Mouse (Mus musculus): Measurements from ENCODE around the gene Ciao2a. TPM values are rescaled to one million over a fixed set of nuclear protein-coding genes. Genes with fewer than 3 reads are reported as not detected.

The Ciao2a gene
- total RNA-seq, 2 experiments from 2014 or later, result 59.4 to 69.3 TPM

- intact Hi-C loops (cut with DNase I), result loop anchor here (5.0 kb wide), 2 partner anchors 47 to 87 kb away; no protein-coding TSS in a partner anchor
- no peak for DNase-seq
Measured at GRCm38 (mm10) chr9:66155534-66155933, 29.1 kb downstream of the Ciao2a start.

GRCm38 (mm10) chr9:66157958-66158830, 31.8 kb downstream of the Ciao2a start, which contains the start of gene Dapk2:
Dapk2 (plus strand) TSS chr9:66158223.
- peak; percentile 96 to 97 for DNase-seq
- intact Hi-C loops (cut with DNase I), result loop anchor here (1.0 to 5.0 kb wide), 4 partner anchors 44 to 194 kb away; no protein-coding TSS in a partner anchor

- DNase-seq, result no peak
- intact Hi-C loops (cut with DNase I), result loop anchor here (1.0 to 5.0 kb wide), 4 partner anchors 43 to 193 kb away; no protein-coding TSS in a partner anchor
Measured at GRCm38 (mm10) chr9:66158885-66159430, 32.5 kb downstream of the Ciao2a start.

GRCm38 (mm10) chr9:66160155-66160554, 33.7 kb downstream of the Ciao2a start:
- DNase-seq, result no peak

GRCm38 (mm10) chr9:66162995-66163394, 36.6 kb downstream of the Ciao2a start:
- intact Hi-C loops (cut with DNase I), result no loop called here
- DNase-seq, result no peak

More at GRCm38 (mm10) chr9:66160155-66160554, 33.7 kb downstream of the Ciao2a start:
- intact Hi-C loops (cut with DNase I), result no loop called here

GRCm38 (mm10) chr9:66167222-66167621, 40.8 kb downstream of the Ciao2a start:
- no peak for DNase-seq
- intact Hi-C loops (cut with DNase I), result no loop called here

- intact Hi-C loops (cut with DNase I), result no loop called here
- no peak for DNase-seq
Measured at GRCm38 (mm10) chr9:66168233-66168632, 41.8 kb downstream of the Ciao2a start.

GRCm38 (mm10) chr9:66170506-66170905, 44.1 kb downstream of the Ciao2a start:
- no peak for DNase-seq
- intact Hi-C loops (cut with DNase I), result no loop called here

GRCm38 (mm10) chr9:66171275-66171921, 45.0 kb downstream of the Ciao2a start:
- no peak for DNase-seq
- intact Hi-C loops (cut with DNase I), result no loop called here

GRCm38 (mm10) chr9:66173316-66173855, 47.0 kb downstream of the Ciao2a start:
- intact Hi-C loops (cut with DNase I), result no loop called here
- DNase-seq, result no peak

GRCm38 (mm10) chr9:66174985-66175384, 48.6 kb downstream of the Ciao2a start:
- DNase-seq, result no peak
- intact Hi-C loops (cut with DNase I), result no loop called here

GRCm38 (mm10) chr9:66177975-66178374, 51.6 kb downstream of the Ciao2a start:
- intact Hi-C loops (cut with DNase I), result no loop called here
- no peak for DNase-seq

GRCm38 (mm10) chr9:66179795-66180194, 53.4 kb downstream of the Ciao2a start:
- peak; percentile 25 to 30 for DNase-seq
- intact Hi-C loops (cut with DNase I), result no loop called here

GRCm38 (mm10) chr9:66181126-66181825, 54.9 kb downstream of the Ciao2a start:
- DNase-seq, result no peak
- intact Hi-C loops (cut with DNase I), result no loop called here

GRCm38 (mm10) chr9:66181826-66182678, 55.6 kb downstream of the Ciao2a start:
- intact Hi-C loops (cut with DNase I), result no loop called here
- DNase-seq, result no peak

- intact Hi-C loops (cut with DNase I), result no loop called here
Measured at GRCm38 (mm10) chr9:66182679-66182993, 56.2 kb downstream of the Ciao2a start.

GRCm38 (mm10) chr9:66183023-66183422, 56.6 kb downstream of the Ciao2a start:
- intact Hi-C loops (cut with DNase I), result no loop called here
- no peak for DNase-seq

More at GRCm38 (mm10) chr9:66182679-66182993, 56.2 kb downstream of the Ciao2a start:
- DNase-seq, result no peak

- intact Hi-C loops (cut with DNase I), result no loop called here
- DNase-seq, result no peak
Measured at GRCm38 (mm10) chr9:66184572-66184971, 58.2 kb downstream of the Ciao2a start.

- intact Hi-C loops (cut with DNase I), result no loop called here
Measured at GRCm38 (mm10) chr9:66186426-66186825, 60.0 kb downstream of the Ciao2a start.

More at GRCm38 (mm10) chr9:66186426-66186825, 60.0 kb downstream of the Ciao2a start:
- DNase-seq, result no peak

Data from heart, postnatal 14 days (tissue).